8 mouse cellular contexts compared by ENCODE assay signal in the genomic region with DNA sequence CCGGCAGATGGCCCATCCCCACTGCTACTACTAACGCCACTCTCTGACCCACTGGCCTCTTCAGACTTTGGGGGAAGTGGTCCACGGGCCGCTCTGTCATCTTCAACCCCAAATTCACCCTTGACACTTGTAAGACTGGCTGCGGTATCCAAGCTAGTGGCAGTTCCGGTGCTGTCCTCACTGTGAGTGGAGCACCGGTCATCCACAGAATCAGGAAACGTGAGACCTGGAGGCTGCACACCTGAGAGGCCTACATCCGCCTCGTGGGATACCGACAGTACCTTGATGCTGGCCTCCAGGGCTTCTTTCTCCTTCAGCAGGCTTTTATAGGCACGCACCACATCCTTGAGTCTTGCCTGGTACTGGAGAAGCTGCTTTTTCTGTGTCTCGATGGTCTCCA. TPM values are rescaled to one million over a fixed set of nuclear protein-coding genes. Genes with fewer than 3 reads are reported as not detected.
DNase-seq lines count a peak whose midpoint lies in the region; ATAC-seq and TF ChIP-seq lines count a peak whose summit lies in the region.

No protein-coding gene starts in this region.

- no peak overlapping the region; the same call in 1 of the 2 replicates for H3K27ac ChIP-seq in lung, embryonic 16.5 days (ENCODE audit: low read length)
- H3K27ac ChIP-seq in forebrain, embryonic 11.5 days (ENCODE audit: low read depth, low read length): no peak overlapping the region
- H3K27ac ChIP-seq in limb, embryonic 12.5 days: no peak overlapping the region
- H3K27ac ChIP-seq in olfactory bulb, adult 2 months (ENCODE audit: insufficient read depth, low read depth, low read length): no peak overlapping the region

- H3K4me2 ChIP-seq in lung, embryonic 16.5 days (ENCODE audit: low read depth, low read length): peak overlapping the region; percentile 93
- peak overlapping the region; percentile 78 for H3K4me2 ChIP-seq in forebrain, embryonic 11.5 days (ENCODE audit: low read depth, low read length, severe bottlenecking)
- peak overlapping the region; percentile 95 for H3K4me2 ChIP-seq in limb, embryonic 12.5 days

- H3K27me3 ChIP-seq in lung, embryonic 16.5 days (ENCODE audit: control insufficient read depth, insufficient read depth, low read depth, low read length): no peaks in the 10 kb centered on the region
- H3K27me3 ChIP-seq in forebrain, embryonic 11.5 days (ENCODE audit: control insufficient read depth, insufficient read depth, low read length): no peaks in the 10 kb centered on the region
- H3K27me3 ChIP-seq in limb, embryonic 12.5 days: no peaks in the 10 kb centered on the region

- no peak for DNase-seq in lung, postnatal 25 days (ENCODE audit: low spot score)
- DNase-seq in forebrain, embryonic 11.5 days (ENCODE audit: low spot score): no peak
- no peak for DNase-seq in testis, postnatal 10 days (ENCODE audit: low spot score)
- no peak for DNase-seq in spleen, postnatal 36 days (ENCODE audit: low spot score in 2 of 2)

- no peak for ATAC-seq in lung, embryonic 16.5 days (ENCODE audit: low read depth)
- ATAC-seq in forebrain, embryonic 11.5 days (replicated peaks; ENCODE audit: low FRiP score): no peak
- no peak for ATAC-seq in limb, embryonic 12.5 days (ENCODE audit: insufficient number of reproducible peaks, insufficient read depth, low FRiP score, low TSS enrichment, low read depth)
- no peak for ATAC-seq in cerebellum, adult (ENCODE audit: insufficient number of reproducible peaks, low FRiP score, low TSS enrichment)

- H3K4me1 ChIP-seq in lung, embryonic 16.5 days (replicated peaks; ENCODE audit: control insufficient read depth, insufficient read depth, low read length): peaks cover 30% of the 10 kb centered on the region
- H3K4me1 ChIP-seq in forebrain, embryonic 11.5 days (replicated peaks; ENCODE audit: control insufficient read depth, insufficient read depth, low read length): peaks cover 14% of the 10 kb centered on the region
- H3K4me1 ChIP-seq in limb, embryonic 12.5 days (replicated peaks): peaks cover 34% of the 10 kb centered on the region
- peaks cover 39% of the 10 kb centered on the region for H3K4me1 ChIP-seq in olfactory bulb, adult 2 months (ENCODE audit: control insufficient read depth, insufficient read depth, low read length)

- peak overlapping the region; percentile 86 for H3K4me3 ChIP-seq in lung, embryonic 16.5 days (ENCODE audit: low read length)
- H3K4me3 ChIP-seq in forebrain, embryonic 11.5 days (ENCODE audit: low read depth, low read length): peak overlapping the region; percentile 82
- H3K4me3 ChIP-seq in limb, embryonic 12.5 days (replicated peaks): peak overlapping the region; percentile 83
- H3K4me3 ChIP-seq in olfactory bulb, adult 2 months (ENCODE audit: insufficient read depth, low read depth, low read length): peak overlapping the region; percentile 88

- H3K9me3 ChIP-seq in lung, embryonic 16.5 days (ENCODE audit: control insufficient read depth, low read length): no peaks in the 10 kb centered on the region
- H3K9me3 ChIP-seq in forebrain, embryonic 11.5 days (ENCODE audit: control insufficient read depth, low read length): no peaks in the 10 kb centered on the region
- H3K9me3 ChIP-seq in limb, embryonic 12.5 days: no peaks in the 10 kb centered on the region

- TF ChIP-seq POLR2A in olfactory bulb, adult 2 months (IDR thresholded peaks at IDR 0.05; ENCODE audit: insufficient read depth, low read depth, low read length): no peak

- TF ChIP-seq CTCF in olfactory bulb, adult 2 months (IDR thresholded peaks at IDR 0.05; ENCODE audit: insufficient read depth, low read depth, low read length): no peak

- peak overlapping the region; percentile 86 for H3K9ac ChIP-seq in lung, embryonic 16.5 days (ENCODE audit: low read length)
- peak overlapping the region; percentile 79 for H3K9ac ChIP-seq in forebrain, embryonic 11.5 days (ENCODE audit: low read length)
- H3K9ac ChIP-seq in limb, embryonic 12.5 days (replicated peaks): peak overlapping the region; percentile 81

- 14% methylated on average over 13 of the region's 13 CpGs for WGBS in lung, embryonic 16.5 days
- WGBS in forebrain, embryonic 11.5 days: 22% methylated on average over 13 of the region's 13 CpGs
- WGBS in limb, embryonic 12.5 days: 26% methylated on average over 13 of the region's 13 CpGs
- 21% methylated on average over 13 of the region's 13 CpGs for WGBS in olfactory bulb, adult 2 months

- peaks cover 14% of the 10 kb centered on the region for H3K36me3 ChIP-seq in lung, embryonic 16.5 days (ENCODE audit: control insufficient read depth, insufficient read depth, low read length)
- peaks cover 4% of the 10 kb centered on the region; the same call in 1 of the 2 replicates for H3K36me3 ChIP-seq in forebrain, embryonic 11.5 days (ENCODE audit: control insufficient read depth, insufficient read depth, low read length)
- H3K36me3 ChIP-seq in limb, embryonic 12.5 days: peaks cover 47% of the 10 kb centered on the region

RNA-seq across cellular contexts. Expression of a gene that starts 2.5 kb away (rescaled TPM):
- 342 and 379 TPM in 2 replicates for polyA plus RNA-seq in lung, embryonic 16.5 days (2015; fragmentation: Nextera tagmentation; extraction: Ambion mirVana)
- 301 and 329 TPM in 2 replicates for polyA plus RNA-seq in forebrain, embryonic 11.5 days (2014; fragmentation: Nextera tagmentation; extraction: Ambion mirVana)
- polyA plus RNA-seq in limb, embryonic 12.5 days (2016; fragmentation: Nextera tagmentation; extraction: Ambion mirVana): 335 and 342 TPM in 2 replicates
- polyA plus RNA-seq in olfactory bulb, adult 2 months (2012; ENCODE audit: insufficient read depth, insufficient read length, low replicate concordance, missing spikeins): not detected in 2 replicates

RNA-seq across cellular contexts. Expression of a gene that starts 6.7 kb away (rescaled TPM):
- polyA plus RNA-seq in lung, embryonic 16.5 days (2015; fragmentation: Nextera tagmentation; extraction: Ambion mirVana): 0.08 TPM in 1 of 2 replicates, not detected in the other
- not detected in 2 replicates for polyA plus RNA-seq in forebrain, embryonic 11.5 days (2014; fragmentation: Nextera tagmentation; extraction: Ambion mirVana)
- polyA plus RNA-seq in limb, embryonic 12.5 days (2016; fragmentation: Nextera tagmentation; extraction: Ambion mirVana): not detected in 2 replicates
- polyA plus RNA-seq in olfactory bulb, adult 2 months (2012; ENCODE audit: insufficient read depth, insufficient read length, low replicate concordance, missing spikeins): not detected in 2 replicates

RNA-seq across cellular contexts. Expression of a gene that starts 7.3 kb away (rescaled TPM):
- 11.3 and 12.3 TPM in 2 replicates for polyA plus RNA-seq in lung, embryonic 16.5 days (2015; fragmentation: Nextera tagmentation; extraction: Ambion mirVana)
- polyA plus RNA-seq in forebrain, embryonic 11.5 days (2014; fragmentation: Nextera tagmentation; extraction: Ambion mirVana): 9.3 and 10.4 TPM in 2 replicates
- polyA plus RNA-seq in limb, embryonic 12.5 days (2016; fragmentation: Nextera tagmentation; extraction: Ambion mirVana): 12.5 and 13.1 TPM in 2 replicates
- not detected in 2 replicates for polyA plus RNA-seq in olfactory bulb, adult 2 months (2012; ENCODE audit: insufficient read depth, insufficient read length, low replicate concordance, missing spikeins)

RNA-seq across cellular contexts. Expression of a gene that starts 23.1 kb away (rescaled TPM):
- 18.0 and 18.9 TPM in 2 replicates for polyA plus RNA-seq in lung, embryonic 16.5 days (2015; fragmentation: Nextera tagmentation; extraction: Ambion mirVana)
- polyA plus RNA-seq in forebrain, embryonic 11.5 days (2014; fragmentation: Nextera tagmentation; extraction: Ambion mirVana): 23.9 and 26.0 TPM in 2 replicates
- polyA plus RNA-seq in limb, embryonic 12.5 days (2016; fragmentation: Nextera tagmentation; extraction: Ambion mirVana): 14.0 and 17.7 TPM in 2 replicates
- polyA plus RNA-seq in olfactory bulb, adult 2 months (2012; ENCODE audit: insufficient read depth, insufficient read length, low replicate concordance, missing spikeins): not detected in 2 replicates

RNA-seq across cellular contexts. Expression of a gene that starts 28.3 kb away (rescaled TPM):
- polyA plus RNA-seq in lung, embryonic 16.5 days (2015; fragmentation: Nextera tagmentation; extraction: Ambion mirVana): not detected in 2 replicates
- not detected in 2 replicates for polyA plus RNA-seq in forebrain, embryonic 11.5 days (2014; fragmentation: Nextera tagmentation; extraction: Ambion mirVana)
- polyA plus RNA-seq in limb, embryonic 12.5 days (2016; fragmentation: Nextera tagmentation; extraction: Ambion mirVana): not detected in 2 replicates
- not detected in 2 replicates for polyA plus RNA-seq in olfactory bulb, adult 2 months (2012; ENCODE audit: insufficient read depth, insufficient read length, low replicate concordance, missing spikeins)
